Mouse (Mus musculus) layer of hippocampus, adult 18-20 months (tissue): ENCODE data around the gene Hamp2. TPM values are rescaled to one million over a fixed set of nuclear protein-coding genes. Genes with fewer than 3 reads are reported as not detected.
"Not testable (repeated sequence)": the region's sequence is repeated elsewhere in the genome, so short reads cannot be mapped to it uniquely, and the experiment has no call there.

Source experiments
- DNase-seq, 2 experiments: peaks; one replicate each; pipeline ENCODE4 v3.0.0; 2022; ENCODE audit warnings: low spot score in 2 of 2
- total RNA-seq, 2 experiments: library from RNA; stranded (reverse); gene quantifications; 2 replicates each; pipeline ENCODE4 v1.2.3; 2021

The Hamp2 gene
- total RNA-seq, 2 experiments from 2014 or later: not detected

DNA sequence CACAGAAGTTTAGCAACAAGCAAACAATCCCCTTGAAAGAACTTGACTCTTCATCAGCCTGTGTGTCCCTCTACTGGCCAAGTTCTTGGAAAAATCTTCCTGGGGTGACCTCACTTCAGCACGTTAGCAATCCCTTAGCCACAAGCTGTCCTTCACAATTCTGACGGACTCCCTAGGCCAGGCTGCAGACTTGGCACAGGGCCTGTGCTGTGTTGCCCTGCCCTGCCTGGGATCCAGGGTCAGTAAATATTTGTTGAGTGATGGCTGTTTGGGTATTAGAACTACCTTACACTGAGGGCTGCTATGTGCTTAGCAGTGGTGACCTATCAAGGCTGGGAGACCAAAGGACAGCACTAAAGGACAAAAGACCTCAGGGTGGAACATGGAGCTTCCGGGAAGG, 29.6 kb upstream of the Hamp2 start:
- DNase-seq: no peak

GRCm38 (mm10) chr7:30953459-30953858, 29.0 kb upstream of the Hamp2 start:
- DNase-seq: no peak

- no peak for DNase-seq
Observed at GRCm38 (mm10) chr7:30952441-30953265, 28.2 kb upstream of the Hamp2 start.

DNA sequence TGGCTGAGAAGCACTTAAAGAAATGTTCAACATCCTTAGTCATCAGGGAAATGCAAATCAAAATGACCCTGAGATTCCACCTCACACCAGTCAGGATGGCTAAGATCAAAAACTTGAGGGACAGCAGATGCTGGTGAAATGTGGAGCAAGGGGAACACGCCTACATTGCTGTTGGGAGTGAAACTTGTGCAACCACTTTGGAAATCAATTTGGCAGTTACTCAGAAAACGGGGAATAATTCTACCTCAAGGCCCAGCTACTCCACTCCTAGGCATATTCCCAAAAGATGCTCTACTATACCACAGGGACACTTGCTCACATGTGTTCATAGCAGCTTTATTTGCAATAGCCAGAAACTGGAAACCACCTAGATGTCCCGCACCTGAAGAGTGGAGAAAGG, 25.4 kb upstream of the Hamp2 start:
- DNase-seq: not testable (repeated sequence)

DNA sequence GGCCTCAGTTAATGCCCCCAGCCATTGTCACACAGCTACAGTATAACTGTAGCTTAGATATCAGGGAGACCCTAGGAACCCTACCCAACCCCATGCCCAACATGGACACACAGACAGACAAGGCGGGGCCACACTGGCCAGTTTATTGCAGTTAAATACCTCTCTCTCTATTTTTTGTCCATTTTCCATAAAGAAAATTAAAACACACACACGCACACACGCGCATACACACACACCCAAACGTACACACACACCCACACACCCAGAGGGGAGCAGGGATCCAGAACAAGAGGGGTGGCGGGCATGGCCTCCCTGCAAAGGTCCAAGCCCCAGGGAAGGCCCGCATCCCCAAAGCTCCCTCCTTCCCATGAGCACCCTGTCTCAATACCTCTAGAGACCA, 21.4 kb upstream of the Hamp2 start:
- DNase-seq: no peak

DNA sequence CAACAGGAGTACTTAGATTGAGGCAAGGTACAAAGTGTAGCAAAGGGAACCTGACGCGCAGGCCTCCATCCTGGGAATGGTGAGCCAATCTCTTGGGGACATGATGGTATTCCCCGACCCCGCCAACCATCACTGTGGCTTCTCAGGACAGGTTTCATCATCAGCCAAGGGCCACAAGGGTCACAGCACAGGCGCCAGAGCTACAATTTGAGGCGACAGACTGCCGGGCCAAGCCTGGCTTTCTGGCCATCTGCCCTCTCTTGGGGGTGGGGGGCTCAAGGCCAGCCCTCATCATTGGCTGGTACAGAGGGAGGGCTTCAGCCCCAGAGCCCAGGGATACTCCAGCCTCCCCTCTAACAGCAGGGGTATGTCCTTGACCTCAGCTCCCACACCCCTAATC, 21.0 kb upstream of the Hamp2 start:
- not testable (repeated sequence) for DNase-seq

DNA sequence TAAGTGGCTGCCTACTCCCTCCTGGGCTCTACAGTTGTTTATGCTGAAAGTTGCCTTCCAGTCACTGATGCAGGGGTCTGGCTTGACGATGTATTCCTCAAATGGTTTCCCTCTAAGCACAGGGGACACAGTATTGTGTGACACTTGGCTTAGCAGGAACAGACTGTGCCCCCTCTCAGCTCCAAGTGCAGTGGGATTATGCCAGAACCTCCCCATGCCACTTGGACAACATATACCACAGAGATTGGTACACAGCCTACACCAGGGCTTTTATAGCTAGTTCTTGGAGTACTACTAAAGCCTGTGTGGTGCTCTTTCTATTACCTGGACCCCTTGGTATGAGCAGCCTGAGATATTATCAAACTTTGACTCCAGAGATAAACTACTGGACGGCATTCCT, 20.2 kb upstream of the Hamp2 start:
- DNase-seq: not testable (repeated sequence)

DNA sequence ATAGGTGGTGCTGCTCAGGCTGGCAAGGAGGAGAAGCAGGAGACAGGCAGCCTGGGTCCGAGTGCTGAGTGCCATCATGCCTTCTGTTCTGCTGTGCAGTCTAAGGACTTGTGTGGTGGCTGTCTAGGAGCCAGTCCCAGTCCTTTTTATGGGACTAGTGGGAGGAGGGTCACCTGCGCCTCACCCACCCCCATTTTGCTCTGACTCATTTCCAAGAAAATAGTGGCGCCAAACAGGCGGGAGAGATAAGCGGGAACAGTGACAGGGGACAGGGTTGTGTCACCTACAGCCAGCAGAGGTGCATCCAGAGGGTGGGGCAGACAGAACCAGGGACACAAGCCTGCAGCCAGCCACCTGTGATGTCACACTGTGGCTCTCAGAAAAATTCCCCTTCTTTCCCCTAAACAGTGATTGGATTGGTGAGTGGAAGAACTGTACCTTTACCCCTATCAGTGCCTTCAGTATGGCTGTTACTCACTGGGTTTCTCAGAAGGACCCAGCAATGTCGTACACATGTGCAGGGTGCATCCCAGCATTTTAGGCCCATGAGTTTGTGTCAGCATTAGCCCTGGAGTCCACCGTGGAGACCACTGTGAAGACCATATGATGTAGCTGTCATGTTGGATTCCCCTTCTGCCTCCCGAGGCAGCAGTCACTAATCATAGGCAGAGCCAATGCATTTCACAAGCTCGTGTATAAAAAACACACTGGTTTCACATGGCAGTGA, 19.6 kb upstream of the Hamp2 start, which contains the start of gene Hamp:
Gene Hamp (minus strand): TSS at position 124 of the 727 bp plus-strand sequence.
- no peak for DNase-seq

DNA sequence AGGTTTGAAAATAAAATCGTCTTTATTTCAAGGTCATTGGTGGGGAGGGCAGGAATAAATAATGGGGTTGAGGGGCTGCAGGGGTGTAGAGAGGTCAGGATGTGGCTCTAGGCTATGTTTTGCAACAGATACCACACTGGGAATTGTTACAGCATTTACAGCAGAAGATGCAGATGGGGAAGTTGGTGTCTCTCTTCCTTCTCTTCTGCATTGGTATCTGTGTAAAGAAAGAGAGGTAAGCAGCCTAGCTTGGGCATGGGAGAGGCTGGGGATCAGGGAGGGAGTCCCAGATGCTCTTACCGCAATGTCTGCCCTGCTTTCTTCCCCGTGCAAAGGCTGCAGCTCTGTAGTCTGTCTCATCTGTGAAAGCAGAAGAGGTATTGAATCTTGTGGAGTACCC, 17.9 kb upstream of the Hamp2 start:
- DNase-seq: not testable (repeated sequence)

GRCm38 (mm10) chr7:30940070-30940469, 15.6 kb upstream of the Hamp2 start:
- DNase-seq: not testable (repeated sequence)

DNA sequence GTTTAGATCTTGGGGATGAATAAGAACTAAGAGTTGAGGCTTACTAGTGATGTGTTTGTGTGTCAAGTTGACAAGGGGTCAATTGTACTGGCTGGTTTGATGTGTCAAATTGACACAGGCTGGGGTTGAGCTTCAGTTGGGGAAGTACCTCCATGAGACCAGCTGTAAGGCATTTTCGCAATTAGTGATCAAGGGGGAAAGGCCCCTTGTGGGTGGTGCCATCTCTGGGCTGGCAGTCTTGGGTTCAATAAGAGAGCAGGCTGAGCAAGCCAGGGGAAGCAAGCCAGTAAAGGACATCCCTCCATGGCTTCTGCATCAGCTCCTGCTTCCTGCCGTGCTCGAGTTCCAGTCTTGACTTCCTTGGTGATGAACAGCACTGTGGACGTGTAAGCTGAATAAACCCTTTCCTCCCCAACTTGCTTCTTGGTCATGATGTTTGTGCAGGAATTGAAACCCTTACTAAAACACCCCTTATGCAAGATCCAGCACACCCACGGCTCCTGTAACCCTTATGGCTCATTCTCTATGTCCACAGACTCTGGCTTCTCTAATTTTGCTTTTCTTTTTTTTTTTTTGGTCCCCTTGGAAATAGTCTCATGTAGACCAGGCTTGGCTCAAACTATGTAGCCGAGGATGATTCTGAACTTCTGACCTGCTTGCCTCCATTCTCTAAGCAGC, 11.1 kb upstream of the Hamp2 start:
- DNase-seq: not testable (repeated sequence)

GRCm38 (mm10) chr7:30924071-30924470, 410 bp downstream of the Hamp2 start:
- DNase-seq: no peak

DNA sequence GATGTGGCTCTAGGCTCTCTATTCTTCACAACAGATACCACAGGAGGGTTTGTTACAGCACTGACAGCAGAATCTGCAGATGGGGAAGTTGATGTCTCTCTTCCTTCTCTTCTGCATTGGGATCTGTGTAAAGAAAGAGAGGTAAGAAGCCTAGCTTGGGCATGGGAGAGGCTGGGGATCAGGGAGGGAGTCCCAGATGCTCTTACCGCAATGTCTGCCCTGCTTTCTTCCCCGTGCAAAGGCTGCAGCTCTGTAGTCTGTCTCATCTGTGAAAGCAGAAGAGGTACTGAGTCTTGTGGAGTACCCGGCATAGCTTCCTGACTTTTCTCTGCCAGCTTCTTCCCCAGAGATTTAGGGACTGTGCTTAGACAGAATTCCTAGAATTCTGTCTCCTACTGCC, 2.0 kb downstream of the Hamp2 start:
- DNase-seq: not testable (repeated sequence)

GRCm38 (mm10) chr7:30920217-30920616, 4.3 kb downstream of the Hamp2 start:
- no peak for DNase-seq

- DNase-seq: no peak
Observed at GRCm38 (mm10) chr7:30917219-30917618, 7.3 kb downstream of the Hamp2 start.

DNA sequence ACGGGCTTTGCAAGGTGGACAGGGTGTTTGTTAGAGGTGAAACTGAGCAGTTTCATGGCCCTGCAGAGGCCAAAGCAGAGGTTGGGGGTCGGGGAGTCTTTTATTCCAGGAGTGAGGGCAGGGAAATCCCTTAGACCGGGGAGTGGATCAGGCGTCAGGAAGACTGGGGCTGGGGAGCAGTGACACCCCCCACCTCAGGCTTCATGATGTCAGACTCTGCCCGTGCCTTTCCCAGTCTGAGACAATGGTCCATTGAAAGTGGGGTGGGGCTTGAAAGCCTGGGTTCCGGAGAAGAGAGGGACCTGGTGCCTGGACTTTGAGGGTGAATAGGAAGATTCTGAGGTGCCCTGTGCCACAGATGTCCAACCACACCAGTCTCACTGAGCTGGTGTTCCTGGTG, 7.8 kb downstream of the Hamp2 start:
- DNase-seq: peak in 1 of 2 experiments; percentile 26

DNA sequence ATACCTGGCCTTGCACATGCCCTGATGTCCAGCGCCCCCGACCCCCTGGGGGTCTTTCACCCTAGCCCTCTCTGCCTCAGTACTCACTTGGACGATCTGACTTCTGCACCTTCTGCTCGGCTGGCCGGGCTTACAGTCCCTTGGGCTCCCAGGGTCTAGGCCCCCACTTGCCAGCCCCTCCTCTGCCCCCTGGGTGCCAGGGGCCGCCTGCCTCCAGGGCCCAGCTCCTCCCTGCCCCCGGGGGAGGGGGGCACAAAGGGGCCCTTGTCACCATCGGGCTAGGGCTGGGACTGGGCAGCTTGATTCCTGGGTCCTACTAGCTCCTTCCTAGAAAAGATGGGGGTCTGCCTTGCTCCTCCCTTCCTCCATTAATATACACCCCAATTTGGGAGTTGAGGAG, 9.7 kb downstream of the Hamp2 start, which contains the start of gene Mag:
Gene Mag (minus strand): TSS at position 142 of the 400 bp plus-strand sequence.
- peak; percentile 20 to 42 for DNase-seq

- DNase-seq: no peak
Observed at GRCm38 (mm10) chr7:30909773-30910172, 14.7 kb downstream of the Hamp2 start.

GRCm38 (mm10) chr7:30908992-30909431, 15.5 kb downstream of the Hamp2 start:
- DNase-seq: no peak

- DNase-seq: no peak
Observed at GRCm38 (mm10) chr7:30908277-30908991, 16.0 kb downstream of the Hamp2 start.

- DNase-seq: peak in 1 of 2 experiments; percentile 55
Observed at GRCm38 (mm10) chr7:30904042-30904441, 20.4 kb downstream of the Hamp2 start.
